In genomic region chr2:118846246-118846645, GRCm38 (mm10) we compare ENCODE assay signal across 8 mouse cellular contexts. TPM values are rescaled to one million over a fixed set of nuclear protein-coding genes. Genes with fewer than 3 reads are reported as not detected.
DNase-seq lines count a peak whose midpoint lies in the region.

No protein-coding gene starts in this region.

- peak; percentile 32 for DNase-seq in adrenal gland, postnatal 10 days
- DNase-seq in adrenal gland, adult 8-10 months: no peak
- peak; percentile 31 for DNase-seq in lung, postnatal 36 days
- DNase-seq in lung, postnatal 25 days (ENCODE audit: low spot score): no peak
- DNase-seq in kidney, postnatal 25 days: peak; percentile 63 to 84
- DNase-seq in thymus, postnatal 10 days (ENCODE audit: low spot score in 2 of 2): peak; percentile 81 to 83
- no peak for DNase-seq in layer of hippocampus, postnatal 14 days (ENCODE audit: low spot score in 2 of 2)
- DNase-seq in gastrocnemius, postnatal 4 days (ENCODE audit: low spot score in 2 of 2): no peak

RNA-seq across cellular contexts. Expression of gene Ivd, which starts 15.5 kb away (rescaled TPM):
- total RNA-seq in adrenal gland, postnatal 10 days (2021): 100 to 1,000 TPM; 157 to 177 TPM
- 100 to 1,000 TPM; 250 to 438 (median 309) TPM for total RNA-seq in adrenal gland, adult 8-10 months (2022)
- 100 to 1,000 TPM in 1 of 2 experiments, 10 to 100 TPM in 1; 97.2 to 126 TPM for total RNA-seq in layer of hippocampus, postnatal 14 days (2021)
- total RNA-seq in gastrocnemius, postnatal 4 days (2021): 10 to 100 TPM; 71.4 to 74.5 TPM

RNA-seq across cellular contexts. Expression of gene Knstrn, which starts 32.4 kb away (rescaled TPM):
- 10 to 100 TPM; 18.2 to 19.1 TPM for total RNA-seq in adrenal gland, postnatal 10 days (2021)
- 1 to 10 TPM; 1.3 to 3.2 (median 2.5) TPM for total RNA-seq in adrenal gland, adult 8-10 months (2022)
- 1 to 10 TPM; 2.4 to 3.2 TPM for total RNA-seq in layer of hippocampus, postnatal 14 days (2021)
- total RNA-seq in gastrocnemius, postnatal 4 days (2021): 10 to 100 TPM; 18.5 to 23.0 TPM

RNA-seq across cellular contexts. Expression of gene Bahd1, which starts 53.9 kb away (rescaled TPM):
- 10 to 100 TPM; 30.1 to 37.9 TPM for total RNA-seq in adrenal gland, postnatal 10 days (2021)
- 10 to 100 TPM; 51.1 to 62.8 (median 59.2) TPM for total RNA-seq in adrenal gland, adult 8-10 months (2022)
- total RNA-seq in layer of hippocampus, postnatal 14 days (2021): 10 to 100 TPM; 36.6 to 36.7 TPM
- 10 to 100 TPM; 15.2 to 15.4 TPM for total RNA-seq in gastrocnemius, postnatal 4 days (2021)

Comparison
In these comparisons a context has a peak if more than half of its experiments do, and no peak if none do; other contexts are left out.
1. DNase-seq: peak in adrenal gland, postnatal 10 days (single experiment), lung, postnatal 36 days (single experiment), kidney, postnatal 25 days (2 of 2) and thymus, postnatal 10 days (2 of 2); none in adrenal gland, adult 8-10 months (single experiment), lung, postnatal 25 days (single experiment), layer of hippocampus, postnatal 14 days (0 of 2) and gastrocnemius, postnatal 4 days (0 of 2).
2. RNA of gene Knstrn, which starts 32.4 kb away (total RNA-seq): 18.5 to 23.0 TPM in gastrocnemius, postnatal 4 days and 18.2 to 19.1 TPM in adrenal gland, postnatal 10 days; 2.4 to 3.2 TPM in layer of hippocampus, postnatal 14 days and 1.3 to 3.2 TPM in adrenal gland, adult 8-10 months; every median in the first group is over 4 times any median in the second.